Mouse (Mus musculus) cerebellum, adult 2 months (tissue): ENCODE data around the gene Galk1.

ENCODE experiments used
- CTCF ChIP-seq: fragments of 200-500 bp; IDR thresholded peaks from 2 replicates; pipeline ENCODE4 v1.5.1; 2011; ENCODE audit warnings: low read depth, mild to moderate bottlenecking, control low read depth, low read length, moderate library complexity, borderline replicate concordance; ENCODE audit not compliant: insufficient read depth
- POLR2A ChIP-seq: fragments of 200-500 bp; IDR thresholded peaks from 2 replicates; pipeline ENCODE4 v1.6.1; 2011; ENCODE audit warnings: low read length, control low read depth, borderline replicate concordance; ENCODE audit not compliant: insufficient read depth

DNA sequence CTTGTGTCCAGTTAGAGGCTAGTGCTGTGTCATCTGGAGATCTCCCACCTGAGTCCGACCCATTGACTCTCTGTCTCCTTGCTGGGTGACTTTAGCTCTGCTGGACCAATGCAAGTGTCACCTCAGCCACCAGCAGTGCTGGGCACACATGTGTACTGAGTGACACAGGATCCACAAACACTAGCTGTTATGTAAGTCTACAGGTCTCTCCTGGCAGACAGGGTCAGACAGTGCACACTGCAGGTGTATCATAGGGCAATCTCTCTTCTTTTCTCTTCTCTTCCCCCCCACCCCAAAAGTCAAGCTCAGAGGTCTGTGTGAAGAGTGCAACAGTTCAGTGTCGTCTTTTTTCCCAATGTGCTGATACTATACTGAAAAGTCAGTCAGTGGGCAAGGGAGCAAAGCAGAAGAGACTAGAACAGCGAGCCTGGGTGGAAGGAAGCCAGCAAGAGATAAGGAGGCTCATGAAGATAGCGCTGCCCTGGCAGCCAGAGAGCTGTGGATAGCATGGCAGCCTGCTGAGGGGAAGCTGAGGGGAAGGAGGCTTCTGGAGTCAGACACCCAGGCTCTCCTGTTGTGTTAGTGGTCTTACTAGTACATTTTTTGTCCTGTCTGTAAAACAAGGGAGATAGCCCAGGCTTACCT is 44.8 kb upstream of the Galk1 start:
- TF ChIP-seq CTCF (no peak), POLR2A (no peak)
